Mouse (Mus musculus) stomach, postnatal 0 days (tissue): ENCODE data around the gene Hist4h4.

Experiments used
- CTCF ChIP-seq: IDR thresholded peaks from 2 replicates; pipeline ENCODE4 v1.5.1; 2016; ENCODE audit warnings: antibody characterized with exemption, low read depth, mild to moderate bottlenecking, moderate library complexity
- EP300 ChIP-seq: optimal IDR thresholded peaks from 2 replicates; pipeline ENCODE3; 2016; ENCODE audit warnings: antibody characterized with exemption

- TF ChIP-seq CTCF (no peak), EP300 (no peak)
These were observed 11.2 kb upstream of the Hist4h4 start for GRCm38 (mm10) chr6:136815381-136815780.
